Mouse (Mus musculus) spleen, postnatal 10 days (tissue): Measurements from ENCODE around the gene Tab1.
A peak's percentile ranks its signal among the peaks of the same experiment; 100 is the strongest.

ENCODE experiments used
- DNase-seq, 2 experiments: peaks; one replicate each; pipeline ENCODE4 v3.0.0; 2021 to 2022; ENCODE audit warnings: low spot score in 2 of 2

Gene Tab1

DNA sequence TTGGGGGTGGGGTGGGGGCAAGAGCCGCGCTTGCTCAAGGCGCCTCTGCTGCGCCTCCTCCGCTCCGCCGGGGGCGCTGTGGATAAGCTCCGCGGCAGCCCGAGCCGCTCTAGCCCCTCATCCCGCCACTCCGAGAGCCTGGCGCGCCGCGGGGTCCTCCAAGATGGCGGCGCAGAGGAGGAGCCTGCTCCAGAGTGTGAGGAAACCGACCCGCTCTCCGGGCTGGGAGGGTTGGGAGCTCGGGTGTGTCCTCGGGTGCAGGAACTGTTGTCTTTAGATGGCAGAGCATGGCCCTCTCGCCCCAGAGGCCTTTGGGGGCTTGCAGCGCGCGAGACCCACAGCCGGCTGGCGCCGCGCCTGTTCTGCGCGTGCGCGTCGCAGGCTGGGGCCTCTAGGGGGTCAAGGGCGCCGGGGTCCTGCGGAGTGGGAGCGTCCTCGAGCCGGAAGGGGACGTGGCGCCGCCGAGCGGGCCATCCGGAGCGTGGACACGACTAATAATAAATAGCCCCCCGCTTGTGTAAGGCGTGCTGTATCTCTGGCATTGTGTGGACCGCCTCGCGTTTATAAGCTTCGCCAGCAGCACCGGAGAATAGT lies at the start of gene Tab1:
Tab1 (plus strand) TSS at position 135 of the 594 bp plus-strand sequence.
- peak; percentile 90 to 93 for DNase-seq

DNA sequence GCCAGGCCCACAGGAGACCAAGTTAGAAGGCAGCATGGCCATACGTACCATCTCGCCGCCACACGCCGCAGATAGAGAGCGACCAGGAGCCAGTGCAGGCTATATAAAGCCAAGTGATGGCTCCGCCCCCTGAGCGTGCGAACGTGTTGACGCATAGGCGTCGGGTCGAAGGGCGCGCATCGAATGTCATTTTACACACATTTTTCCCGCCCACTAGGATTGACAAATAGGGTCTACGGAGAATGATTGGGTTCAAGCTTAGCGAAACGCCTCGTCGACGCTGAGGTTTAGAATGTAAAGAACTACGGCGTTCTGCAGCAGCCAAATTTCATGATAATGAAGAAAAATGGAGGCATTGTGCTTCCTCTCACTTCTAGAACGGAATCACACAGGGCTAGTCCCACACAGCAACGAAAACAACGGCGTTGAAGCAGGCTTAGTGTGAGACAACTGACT lies 49.6 kb upstream of the Tab1 start:
- DNase-seq: peak; percentile 99 to 100

DNA sequence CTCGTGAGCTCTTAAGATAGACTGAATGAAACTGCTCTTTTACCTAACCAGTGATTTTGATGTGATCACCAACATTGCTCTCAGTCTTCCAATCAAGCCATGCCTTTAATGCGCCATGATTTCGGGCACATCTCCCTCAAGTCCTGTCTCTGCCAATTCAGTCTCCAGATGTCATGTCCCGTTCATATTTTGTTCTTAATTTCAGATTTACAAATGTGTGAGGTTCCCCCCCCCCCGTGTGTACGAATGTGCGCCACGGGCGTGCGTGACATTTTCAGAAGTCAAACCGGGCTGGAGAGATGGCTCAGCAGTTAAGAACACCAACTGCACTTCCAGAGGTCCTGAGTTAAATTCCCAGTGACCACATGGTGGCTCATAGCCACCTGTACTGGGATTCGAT lies 49.2 kb upstream of the Tab1 start:
- no peak for DNase-seq

GRCm38 (mm10) chr15:80087406-80088012 lies 45.4 kb upstream of the Tab1 start:
- DNase-seq: no peak

DNA sequence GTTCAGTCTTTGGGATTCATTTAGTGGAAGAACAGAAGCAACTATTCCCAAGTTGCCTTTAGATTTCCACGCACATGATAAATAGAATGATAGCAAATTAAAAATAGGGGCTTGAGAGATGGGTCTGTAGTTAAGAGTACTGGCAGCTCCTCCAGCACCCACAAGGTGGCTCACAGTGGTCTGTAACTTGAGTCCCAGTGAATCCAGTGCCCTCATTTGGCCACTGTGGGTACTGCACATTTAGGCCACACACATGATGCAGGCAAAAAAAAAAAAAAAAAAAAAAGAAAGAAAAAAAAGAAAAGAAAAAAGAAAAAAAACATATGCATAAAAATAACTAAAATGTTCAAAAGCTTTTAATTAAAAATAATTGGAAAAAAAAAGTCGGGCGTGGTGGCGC lies 44.3 kb upstream of the Tab1 start:
- peak; percentile 91 to 96 for DNase-seq

DNA sequence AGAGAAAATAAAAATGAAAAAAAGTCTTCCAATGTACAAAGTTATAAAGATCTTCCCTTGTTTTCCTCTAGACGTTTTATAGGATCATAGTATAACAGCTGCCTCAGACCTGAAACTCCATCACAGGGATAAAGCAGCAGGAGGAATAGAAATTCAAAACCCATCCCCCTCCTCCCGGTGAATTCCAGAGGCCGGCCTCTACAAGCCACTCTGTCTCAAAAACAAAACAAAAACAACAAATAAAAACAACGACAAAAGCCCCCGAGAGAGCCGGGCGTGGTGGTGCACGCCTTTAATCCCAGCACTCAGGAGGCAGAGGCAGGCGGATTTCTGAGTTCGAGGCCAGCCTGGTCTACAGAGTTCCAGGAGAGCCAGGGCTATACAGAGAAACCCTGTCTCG lies 42.8 kb upstream of the Tab1 start:
- no peak for DNase-seq

- DNase-seq: peak in 1 of 2 experiments; percentile 55
Measured at GRCm38 (mm10) chr15:80090741-80091120, 42.2 kb upstream of the Tab1 start.

DNA sequence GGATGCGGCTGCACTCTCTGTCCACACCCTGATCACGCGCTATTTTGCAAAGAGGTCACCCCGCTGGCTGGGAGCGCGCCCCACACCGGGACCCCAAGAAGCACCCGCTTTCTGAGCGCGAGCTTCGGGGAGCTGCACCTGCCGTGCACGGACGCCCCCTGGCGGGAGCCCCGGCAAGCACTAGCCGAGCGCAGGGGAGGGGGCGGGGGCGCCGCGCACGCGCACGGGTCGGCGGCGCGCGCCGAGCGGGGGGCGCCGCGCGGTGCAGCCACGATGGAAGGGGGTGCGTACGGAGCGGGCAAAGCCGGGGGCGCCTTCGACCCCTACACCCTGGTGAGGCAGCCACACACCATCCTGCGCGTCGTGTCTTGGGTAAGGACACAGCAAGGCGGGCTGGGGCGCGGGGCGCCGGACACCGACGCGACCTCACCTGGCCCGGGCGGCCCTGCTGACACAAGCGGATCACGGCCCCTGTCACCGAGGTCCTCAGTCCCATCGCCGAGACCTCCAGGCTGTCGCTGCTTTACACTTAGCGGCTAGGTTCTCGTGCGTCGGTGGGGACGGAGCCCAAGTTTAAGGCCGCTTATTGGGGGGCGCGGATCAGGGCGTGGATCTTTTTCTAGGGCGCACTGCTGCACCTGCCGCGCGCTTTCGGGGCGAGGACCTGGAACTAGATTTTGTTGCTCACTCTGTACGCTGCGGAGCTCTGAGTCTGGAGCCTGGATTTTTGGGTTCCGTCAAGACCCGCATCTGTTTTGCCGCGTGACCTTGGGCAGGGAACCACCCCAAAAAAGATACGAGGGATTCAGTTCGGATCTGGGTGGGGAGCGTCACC lies 41.6 kb upstream of the Tab1 start, which contains the start of the genes Syngr1 and Rpl3:
Syngr1 (plus strand) TSS at position 214 of the 835 bp plus-strand sequence.
Rpl3 (minus strand) TSS at position 748 of the 835 bp plus-strand sequence.
- DNase-seq: peak; percentile 88 to 89

DNA sequence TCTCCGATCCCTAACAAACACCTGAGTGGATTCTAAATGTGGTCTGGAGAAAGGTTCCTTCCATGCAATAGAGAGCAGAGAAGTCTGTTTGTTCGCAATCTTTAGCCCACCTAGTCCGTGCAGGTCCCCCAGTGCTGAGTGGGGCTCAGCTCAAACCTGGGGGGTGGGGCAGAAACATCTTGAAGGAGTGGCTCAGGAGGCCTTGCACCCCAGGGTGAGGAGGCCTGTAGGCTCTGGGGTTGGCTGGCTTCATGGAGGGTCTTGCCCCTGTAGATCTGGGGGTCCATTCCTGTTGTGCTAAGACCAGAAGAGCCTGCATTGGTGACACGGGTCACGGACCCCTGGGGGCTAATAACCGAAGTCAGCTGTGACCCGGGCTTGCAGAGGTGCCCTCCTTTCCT lies 40.9 kb upstream of the Tab1 start:
- no peak for DNase-seq

- DNase-seq: no peak
Measured at GRCm38 (mm10) chr15:80092599-80092998, 40.3 kb upstream of the Tab1 start.

DNA sequence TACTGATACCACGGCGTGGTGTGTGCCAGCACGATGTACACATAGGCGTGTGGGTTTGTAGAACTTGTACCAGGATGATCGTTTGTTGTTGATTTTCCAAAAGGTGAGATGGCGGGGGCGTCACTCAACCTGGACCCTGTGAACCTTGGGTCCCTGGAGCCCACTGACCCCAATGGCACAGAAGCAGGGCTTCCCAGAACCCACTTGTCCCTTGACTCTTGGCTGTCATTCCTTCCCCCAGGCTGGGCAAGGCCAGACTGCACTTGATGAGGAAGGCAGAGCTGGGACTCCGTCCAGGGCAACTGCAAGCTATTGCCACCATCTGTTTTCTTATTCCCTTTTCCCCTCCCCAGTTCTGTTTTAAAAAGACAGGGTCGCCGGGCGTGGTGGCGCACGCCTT lies 38.7 kb upstream of the Tab1 start:
- no peak for DNase-seq

- no peak for DNase-seq
Measured at GRCm38 (mm10) chr15:80095596-80095995, 37.3 kb upstream of the Tab1 start.

DNA sequence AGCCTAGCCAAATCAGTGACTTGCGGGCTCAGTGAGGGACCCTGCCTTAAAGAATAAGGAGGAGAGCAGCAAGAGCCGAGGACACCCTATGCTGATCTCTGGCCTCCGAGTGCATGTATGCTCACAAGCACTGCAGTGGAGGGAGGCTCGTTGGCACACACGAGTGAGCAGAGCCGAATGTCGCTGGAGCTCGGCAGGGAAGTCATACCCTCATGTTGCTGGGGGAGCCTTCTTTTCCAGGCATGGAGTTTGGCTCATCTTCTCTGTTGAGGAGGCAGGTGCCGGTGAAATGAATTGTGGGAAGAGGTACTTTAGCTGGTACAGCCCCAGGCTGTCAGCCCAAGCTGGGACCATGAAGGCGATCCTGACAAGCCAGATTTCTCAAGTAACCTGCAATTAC lies 36.5 kb upstream of the Tab1 start:
- no peak for DNase-seq

GRCm38 (mm10) chr15:80096946-80097881 lies 35.7 kb upstream of the Tab1 start:
- peak in 1 of 2 experiments; percentile 74 for DNase-seq

GRCm38 (mm10) chr15:80097999-80098461 lies 34.9 kb upstream of the Tab1 start:
- DNase-seq: peak; percentile 69 to 76

GRCm38 (mm10) chr15:80098809-80099208 lies 34.1 kb upstream of the Tab1 start:
- peak in 1 of 2 experiments; percentile 30 for DNase-seq

- peak in 1 of 2 experiments; percentile 12 for DNase-seq
Measured at GRCm38 (mm10) chr15:80099477-80099876, 33.5 kb upstream of the Tab1 start.

DNA sequence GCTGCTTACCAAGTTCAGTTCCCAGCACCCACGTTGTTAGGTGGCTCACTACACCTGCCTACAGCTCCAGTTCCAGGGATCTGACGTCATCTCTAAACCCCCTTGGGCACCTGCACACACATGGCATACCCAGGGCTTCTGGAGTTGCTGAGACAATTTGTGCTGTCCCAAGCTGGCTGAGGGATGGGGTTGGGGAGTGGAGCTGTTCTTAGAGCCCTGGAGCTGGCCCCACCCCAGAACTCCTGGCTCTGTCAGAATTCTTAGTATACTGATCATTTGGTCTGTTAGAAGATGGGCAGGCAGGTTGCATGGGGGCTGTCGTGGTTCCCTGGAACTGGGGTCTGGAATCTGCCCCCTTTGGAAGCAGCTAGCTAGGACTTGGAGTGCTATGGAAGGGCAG lies 32.7 kb upstream of the Tab1 start:
- DNase-seq: no peak

DNA sequence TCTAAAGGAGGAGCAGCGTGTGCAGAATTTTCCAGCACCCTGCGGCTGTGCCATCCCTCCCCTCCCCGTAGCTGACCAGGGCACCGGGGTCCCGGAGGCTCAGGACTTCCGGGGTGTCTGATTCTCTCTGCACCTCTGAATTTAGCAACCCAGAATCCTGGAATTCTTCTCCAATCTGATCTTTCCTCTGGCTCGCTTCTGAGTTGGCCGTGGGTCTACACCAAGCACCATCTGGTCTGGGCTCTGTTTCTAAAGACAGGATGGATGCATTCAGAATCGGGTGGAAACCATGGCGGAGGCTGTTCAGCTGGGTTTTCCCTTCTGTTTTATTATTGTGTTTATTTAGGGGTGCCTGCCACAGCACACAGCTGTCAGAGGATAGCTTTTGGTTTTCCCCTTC lies 32.1 kb upstream of the Tab1 start:
- DNase-seq: no peak

DNA sequence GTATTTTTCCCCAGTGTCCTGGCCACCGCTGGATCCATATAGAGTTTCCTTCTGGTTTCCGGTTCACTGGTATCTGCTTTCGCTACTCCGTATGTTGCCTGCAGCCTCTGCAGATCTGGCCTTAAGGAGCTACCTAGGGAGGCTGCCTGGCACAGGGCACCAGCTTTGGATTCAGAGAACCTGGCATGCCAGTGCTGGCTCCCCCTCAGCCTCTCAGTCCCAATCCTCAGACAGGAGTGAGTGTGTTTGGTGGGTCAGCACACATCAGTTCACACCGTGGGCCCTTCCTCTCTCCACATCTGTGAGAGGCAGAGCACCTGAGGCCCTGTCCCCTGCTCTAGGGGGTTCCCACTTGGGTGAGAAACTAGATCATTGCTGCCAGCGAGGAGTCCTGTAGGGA lies 31.4 kb upstream of the Tab1 start:
- no peak for DNase-seq

DNA sequence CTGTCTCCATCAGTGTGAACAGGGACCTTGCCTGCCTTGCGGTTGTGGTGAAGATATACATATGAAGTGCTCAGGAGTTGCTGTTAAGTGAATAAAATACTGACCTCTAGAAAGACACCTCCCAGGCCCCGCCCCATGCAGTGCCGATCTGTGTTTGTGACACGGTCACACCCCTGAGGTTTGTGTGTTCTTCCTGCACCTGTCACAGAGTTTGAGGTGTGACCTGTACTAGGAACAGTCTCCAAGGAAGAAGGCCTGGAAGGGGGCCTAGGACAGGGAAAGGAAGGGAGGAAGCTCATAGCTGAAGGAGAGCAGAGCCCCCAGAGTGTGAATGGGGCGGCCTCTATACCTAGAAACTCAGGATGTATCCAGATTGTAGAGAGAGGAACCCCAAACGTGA lies 30.4 kb upstream of the Tab1 start:
- DNase-seq: no peak
